Mouse (Mus musculus): ENCODE measurements around the gene Zfp60. TPM values are rescaled to one million over a fixed set of nuclear protein-coding genes. Genes with fewer than 3 reads are reported as not detected.

Gene Zfp60
- polyA plus RNA-seq (2021; fragmentation: Nextera tagmentation) = 6.1 and 8.2 TPM in 2 replicates
- long read RNA-seq, experiment 1, full-length matches to known transcripts = 6 of 16 reads
- long read RNA-seq, experiment 1, partial matches to known transcripts = 0 of 16 reads
- long read RNA-seq, experiment 1, other reads (novel, unspliced or antisense) = 10 of 16 reads
- long read RNA-seq, experiment 2, full-length matches to known transcripts = 85 of 90 reads
- long read RNA-seq, experiment 2, partial matches to known transcripts = 0 of 90 reads
- long read RNA-seq, experiment 2, other reads (novel, unspliced or antisense) = 5 of 90 reads

DNA sequence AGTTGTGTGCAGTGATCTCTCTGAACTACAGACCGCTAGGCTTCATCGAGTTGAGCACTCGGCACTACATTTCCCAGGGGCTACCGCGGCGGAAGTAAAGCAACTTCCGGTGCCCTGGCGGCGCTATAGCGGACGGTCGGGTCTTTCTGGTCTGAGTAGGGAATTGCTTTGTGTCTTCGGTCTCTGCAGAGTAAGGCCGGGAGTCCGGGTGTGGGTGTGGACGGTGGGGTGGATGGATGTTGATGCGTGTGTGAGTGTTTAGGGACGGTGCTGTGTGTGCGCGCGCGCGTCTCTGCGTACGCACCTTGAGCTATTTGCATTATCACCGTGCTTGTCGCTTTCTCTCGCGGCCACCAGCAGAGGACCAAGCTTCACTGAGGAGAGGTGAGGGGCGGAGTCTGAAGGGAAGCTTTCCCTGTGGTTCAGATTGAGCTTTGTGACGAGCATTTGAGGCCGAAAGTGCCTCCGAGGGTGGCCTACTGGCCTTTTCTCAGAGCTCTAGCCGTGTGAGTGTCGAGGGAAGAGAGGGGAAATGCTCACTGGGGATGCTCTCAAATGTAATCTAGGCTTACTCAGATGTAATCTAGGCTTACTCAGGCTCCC is at the start of gene Zfp60:
TSS of gene Zfp60 (plus strand) at position 109 of the 603 bp plus-strand sequence.

GRCm38 (mm10) chr7:27688815-27689612 is 42.2 kb upstream of the Zfp60 start, which contains the start of gene Zfp607b:
Gene Zfp607b, plus strand, starts transcription at chr7:27689340.

Other genes with a start within 250 kb of the Zfp60 start
- 10.4 and 13.1 TPM in 2 replicates for gene Sertad1, start 244.5 kb upstream of the Zfp60 start, polyA plus RNA-seq (2021; fragmentation: Nextera tagmentation)
- gene Prx, start 232.1 kb upstream of the Zfp60 start, polyA plus RNA-seq (2021; fragmentation: Nextera tagmentation) = 0.05 and 0.15 TPM in 2 replicates
- 7.2 and 14.8 TPM in 2 replicates for gene Hipk4, start 208.1 kb upstream of the Zfp60 start, polyA plus RNA-seq (2021; fragmentation: Nextera tagmentation)
- gene Pld3, start 178.2 kb upstream of the Zfp60 start, polyA plus RNA-seq (2021; fragmentation: Nextera tagmentation) = 471 and 602 TPM in 2 replicates
- gene 2310022A10Rik, start 178.2 kb upstream of the Zfp60 start, polyA plus RNA-seq (2021; fragmentation: Nextera tagmentation) = 13.2 and 14.3 TPM in 2 replicates
- 106 and 111 TPM in 2 replicates for gene Akt2, start 139.8 kb upstream of the Zfp60 start, polyA plus RNA-seq (2021; fragmentation: Nextera tagmentation)
- 37.4 and 60.6 TPM in 2 replicates for gene Ttc9b, start 77.5 kb upstream of the Zfp60 start, polyA plus RNA-seq (2021; fragmentation: Nextera tagmentation)
- gene Map3k10, start 56.8 kb upstream of the Zfp60 start, polyA plus RNA-seq (2021; fragmentation: Nextera tagmentation) = 9.6 and 9.7 TPM in 2 replicates
- gene Zfp607b, start 42.0 kb upstream of the Zfp60 start, polyA plus RNA-seq (2021; fragmentation: Nextera tagmentation) = 2.6 and 4.0 TPM in 2 replicates
- gene Zfp626, start 75.8 kb downstream of the Zfp60 start, polyA plus RNA-seq (2021; fragmentation: Nextera tagmentation) = 0.43 and 0.70 TPM in 2 replicates
- gene Zfp59, start 107.2 kb downstream of the Zfp60 start, polyA plus RNA-seq (2021; fragmentation: Nextera tagmentation) = 2.2 and 2.8 TPM in 2 replicates
- 0.21 and 0.26 TPM in 2 replicates for gene Zfp607a, start 126.1 kb downstream of the Zfp60 start, polyA plus RNA-seq (2021; fragmentation: Nextera tagmentation)
- 3.0 and 4.1 TPM in 2 replicates for gene Zfp974, start 198.1 kb downstream of the Zfp60 start, polyA plus RNA-seq (2021; fragmentation: Nextera tagmentation)
- 13.8 and 28.2 TPM in 2 replicates for gene Zfp780b, start 247.8 kb downstream of the Zfp60 start, polyA plus RNA-seq (2021; fragmentation: Nextera tagmentation)

All from layer of hippocampus, adult 6 months (tissue).